Mouse (Mus musculus): ENCODE data around the gene Wdr81.

DNA sequence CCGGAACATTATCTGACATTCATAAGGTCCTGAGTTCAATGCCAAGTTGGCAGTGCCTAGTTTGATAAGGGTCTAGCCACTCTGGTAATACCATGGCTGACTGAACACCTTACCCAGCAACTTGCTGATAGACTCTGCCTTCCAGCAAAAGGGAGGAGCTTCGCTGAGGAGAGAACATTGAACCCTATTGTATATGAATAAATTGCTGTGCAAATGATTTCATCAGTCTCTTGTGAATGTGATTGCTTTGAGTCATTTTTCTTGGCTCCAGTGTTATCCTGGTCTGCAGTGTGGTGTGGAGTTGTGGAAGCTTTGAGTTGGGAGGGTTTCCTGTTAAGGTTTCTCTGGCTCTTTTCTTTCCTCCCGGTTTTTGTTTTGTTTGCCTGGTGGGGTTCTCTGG, 16.2 kb upstream of the Wdr81 start:
- TF ChIP-seq CTCF (IDR thresholded peaks at IDR 0.05; ENCODE audit: low read depth): no peak
- TF ChIP-seq EP300 (IDR thresholded peaks at IDR 0.05; ENCODE audit: low read depth): no peak
